Mouse (Mus musculus) lung, postnatal 25 days (tissue): ENCODE results near the gene Msln.

ENCODE experiments used
- DNase-seq: peaks from one replicate; pipeline ENCODE4 v3.0.0; 2022; ENCODE audit warnings: low spot score

Gene Msln

DNA sequence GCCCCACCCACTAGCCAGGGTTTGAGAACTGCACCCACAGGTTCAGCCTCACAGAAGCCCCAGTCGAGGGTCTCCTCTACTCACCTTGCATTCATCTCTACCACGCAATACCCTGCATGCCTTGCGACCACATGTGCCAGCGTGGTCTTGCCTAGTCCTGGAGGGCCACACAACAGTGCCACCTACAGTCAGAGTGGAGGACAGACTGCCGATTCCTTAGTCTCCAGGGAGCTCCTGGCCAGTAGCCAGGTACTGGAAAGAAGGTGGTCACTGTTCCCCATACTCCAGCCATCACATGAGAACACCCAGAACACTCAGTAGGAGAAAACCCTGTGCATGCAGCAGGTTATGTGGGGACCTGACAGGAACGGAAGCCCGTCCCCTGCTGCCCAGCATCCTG lies 30.3 kb downstream of the Msln start:
- no peak for DNase-seq

DNA sequence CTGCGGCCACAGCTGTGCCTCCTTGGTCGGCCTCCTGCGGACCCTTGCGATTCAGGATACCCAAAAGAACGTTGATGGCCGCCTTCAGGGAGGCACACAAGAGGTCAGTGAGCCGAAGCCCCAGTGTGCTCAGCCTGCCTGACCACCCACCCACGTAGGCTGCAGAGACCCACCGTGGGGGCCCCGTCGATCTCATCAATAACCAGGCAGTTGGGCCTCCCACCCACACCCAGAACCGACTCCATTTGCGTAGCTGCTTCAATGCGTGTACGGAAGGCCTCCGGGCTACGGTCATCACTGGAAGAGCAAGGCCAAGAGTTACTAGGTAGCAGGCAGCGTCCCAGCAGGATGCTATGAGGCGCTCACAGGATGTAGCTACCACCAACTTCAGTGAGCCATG lies 30.7 kb downstream of the Msln start:
- no peak for DNase-seq

DNA sequence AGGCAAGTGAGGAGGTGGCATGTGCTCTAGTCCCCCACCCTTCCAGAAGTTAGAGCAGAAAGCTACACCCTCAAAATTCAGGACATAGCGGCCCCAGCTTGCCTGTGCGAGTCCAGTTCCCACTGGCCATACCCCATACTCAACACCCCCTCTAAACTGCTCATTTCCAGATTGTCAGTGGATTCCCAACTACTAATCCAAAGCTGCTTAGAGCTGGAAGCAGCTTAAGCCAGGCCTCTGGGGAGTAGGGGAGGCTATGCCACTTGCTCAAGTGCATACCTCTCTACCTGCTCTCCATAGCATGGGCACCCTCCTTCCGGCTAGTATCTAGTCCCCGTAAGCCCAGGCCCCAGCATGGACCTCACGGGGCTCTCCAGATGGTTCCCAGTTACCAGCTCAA lies 32.7 kb downstream of the Msln start:
- DNase-seq: no peak

DNA sequence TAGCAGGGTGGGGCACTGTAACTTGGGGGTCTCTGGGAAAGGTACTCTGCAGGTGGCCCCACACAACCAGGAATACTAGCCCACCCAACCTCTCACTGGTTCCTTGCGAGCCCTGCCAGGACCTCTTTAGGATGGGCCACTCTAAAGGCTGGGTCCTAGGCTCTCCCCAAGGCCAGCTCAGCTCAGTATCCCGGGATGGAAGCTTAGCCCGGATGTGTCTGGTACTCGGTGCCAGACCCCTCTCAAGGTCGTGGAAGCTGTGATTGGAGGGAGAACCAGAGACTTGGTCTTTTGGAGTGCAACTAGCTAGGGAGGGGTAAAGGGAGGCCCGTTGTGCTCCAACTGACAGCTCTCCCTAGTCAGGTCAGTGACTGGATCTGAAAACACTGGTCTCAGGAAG lies 36.5 kb downstream of the Msln start:
- DNase-seq: no peak

DNA sequence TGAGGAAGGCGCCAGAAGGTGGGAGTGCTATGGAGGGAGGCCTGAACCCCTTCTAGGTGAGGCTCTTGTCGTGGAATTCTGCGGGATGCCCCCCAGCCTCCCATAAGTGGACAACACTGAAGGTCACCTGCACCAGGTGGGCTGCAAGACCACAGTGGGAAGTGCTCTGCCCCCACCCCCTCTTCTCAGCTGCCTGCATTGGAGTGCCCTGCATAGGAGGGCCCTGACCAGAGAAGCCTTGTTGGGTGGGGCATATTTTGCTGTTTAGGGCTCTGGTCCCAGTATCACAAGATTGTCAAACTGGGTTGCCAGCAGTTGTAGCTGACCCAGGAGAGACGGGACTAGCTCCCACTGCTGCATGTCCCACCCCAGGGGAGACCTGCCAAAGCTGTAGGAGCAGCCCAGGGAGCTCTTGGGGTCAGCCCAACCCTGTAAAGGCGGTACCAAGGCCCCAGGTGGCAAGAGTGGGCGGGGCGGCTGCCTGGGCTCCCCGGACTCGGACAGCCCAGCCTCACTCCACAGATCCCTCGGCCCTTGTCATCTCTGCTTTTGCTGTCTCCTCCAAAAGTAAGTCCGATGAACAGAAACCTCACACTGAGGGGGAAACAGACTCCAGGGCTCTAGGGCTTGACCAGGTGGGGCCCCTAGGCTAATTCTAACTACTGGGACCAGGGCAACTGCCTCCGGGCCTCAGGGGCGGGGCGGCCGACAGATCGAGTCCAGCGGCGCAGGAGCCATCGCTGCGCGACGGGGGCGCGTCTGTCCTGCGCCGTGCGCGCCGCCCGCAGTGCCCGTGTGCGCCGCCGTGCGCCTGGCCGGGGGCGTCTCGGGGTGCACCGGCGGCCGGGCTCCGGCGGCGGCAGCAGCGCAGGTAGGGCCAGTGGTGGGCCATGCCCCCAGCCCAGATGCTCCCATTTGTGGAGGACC lies 37.2 kb downstream of the Msln start, which contains the start of gene Gng13:
Gene Gng13 (plus strand): TSS at position 461 of the 927 bp plus-strand sequence.
- no peak for DNase-seq

DNA sequence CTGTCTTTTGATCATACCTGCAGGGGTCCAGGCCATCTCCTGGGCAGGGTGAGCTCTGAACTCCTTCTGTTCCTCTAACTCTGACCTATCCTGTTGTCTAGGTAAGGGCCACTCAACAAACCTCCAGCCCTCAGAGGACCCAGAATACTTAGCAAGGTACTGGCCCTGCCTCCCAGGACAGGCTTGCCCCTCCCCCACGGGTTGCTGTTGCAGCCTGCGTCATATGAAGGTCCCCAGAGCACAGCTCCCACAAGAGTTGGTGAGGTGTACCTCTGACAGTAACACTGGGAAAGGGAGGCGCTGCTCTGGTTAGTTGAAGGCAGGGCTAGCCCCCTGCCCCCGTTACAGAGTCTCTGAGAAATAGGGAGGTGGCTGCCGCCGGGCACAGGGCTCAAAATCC lies 38.0 kb downstream of the Msln start:
- DNase-seq: no peak

DNA sequence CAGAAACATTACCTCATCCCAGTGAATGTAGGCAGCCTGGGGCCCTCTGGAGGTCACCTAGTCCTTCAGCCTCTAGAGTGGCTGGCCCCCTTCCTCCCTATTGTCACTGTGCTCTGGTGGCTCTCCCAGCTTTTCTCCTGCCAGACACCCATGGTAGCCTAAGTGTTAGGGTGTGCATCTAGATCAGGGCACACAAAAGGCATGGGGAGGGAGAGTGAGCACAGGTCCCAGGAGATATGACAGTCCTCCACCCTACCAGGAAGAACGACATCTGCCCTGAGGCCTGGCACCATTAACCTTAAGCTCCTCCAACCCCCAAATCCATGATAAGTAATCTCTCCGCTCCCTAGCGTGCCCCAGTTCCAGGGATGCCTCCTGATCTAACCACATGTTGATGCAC lies 38.6 kb downstream of the Msln start:
- DNase-seq: no peak

DNA sequence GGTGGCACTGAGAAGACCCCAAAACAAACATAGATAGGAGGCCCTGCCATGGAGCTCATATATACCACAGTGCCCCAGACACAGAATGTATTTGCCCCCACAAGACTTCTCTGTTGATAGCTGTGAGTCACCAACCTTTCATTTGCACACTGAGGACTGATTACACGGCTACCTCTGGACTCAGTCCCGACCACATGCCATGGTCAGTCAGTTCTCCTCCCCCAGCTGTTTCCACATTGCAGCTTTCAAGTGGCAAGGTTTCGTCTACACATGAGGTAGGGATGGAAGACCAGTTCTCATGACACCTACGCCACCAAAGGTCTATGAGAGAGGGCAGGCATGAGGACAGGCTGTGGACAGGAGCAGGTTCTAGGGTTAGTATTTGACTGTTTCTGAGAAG lies 43.0 kb downstream of the Msln start:
- no peak for DNase-seq

DNA sequence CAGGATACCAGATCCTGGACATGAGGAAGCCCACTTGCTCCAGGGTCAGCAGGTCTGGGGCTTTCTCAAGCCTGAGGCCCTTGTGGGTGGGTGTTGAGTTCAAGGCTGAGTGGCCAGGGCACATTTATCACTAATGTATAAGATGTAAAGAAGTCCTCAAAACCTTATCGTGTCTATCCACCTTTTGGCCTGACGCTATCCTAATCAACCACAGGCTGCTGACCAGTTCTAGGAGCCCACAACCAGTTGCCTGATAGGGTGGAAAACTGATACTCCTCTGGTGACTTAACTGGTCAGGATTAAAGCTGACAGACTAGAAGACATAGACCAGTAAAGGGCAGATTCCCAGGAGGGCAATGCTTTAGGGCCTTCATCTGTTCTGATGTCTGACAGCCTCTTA lies 44.2 kb downstream of the Msln start:
- no peak for DNase-seq

DNA sequence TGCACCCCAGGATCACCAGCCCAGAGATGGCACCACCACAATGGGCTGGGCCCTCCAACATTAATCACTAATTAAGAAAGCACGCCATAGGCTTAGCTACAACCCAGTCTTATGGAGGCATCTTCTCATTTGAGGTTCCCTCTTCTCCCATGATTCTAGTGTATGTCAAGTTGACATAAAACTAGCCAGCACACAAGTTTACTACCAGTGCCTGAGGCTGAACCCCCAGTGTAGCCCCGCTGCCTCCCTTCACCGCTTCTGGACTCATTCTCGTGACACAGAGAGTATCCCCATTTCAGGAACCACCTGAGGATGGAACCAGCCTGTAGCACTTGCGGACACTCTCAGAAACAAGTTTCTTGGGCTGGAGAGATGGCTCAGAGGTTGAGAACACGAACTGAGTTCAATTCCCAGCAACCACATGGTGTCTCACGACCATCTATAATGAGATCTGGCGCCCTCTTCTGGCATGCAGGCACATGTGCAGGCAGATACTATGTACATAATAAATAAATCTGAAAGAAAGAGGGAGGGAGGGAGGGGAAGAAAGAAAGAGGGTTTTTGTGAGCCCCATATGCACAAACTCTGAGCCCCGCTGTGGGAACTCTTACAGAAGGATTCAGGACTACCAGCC lies 53.2 kb downstream of the Msln start:
- no peak for DNase-seq
